Mouse (Mus musculus) erythroid progenitor cell, adult 5-6 weeks (primary cell): ENCODE results near the gene Glis3. TPM values are rescaled to one million over a fixed set of nuclear protein-coding genes. Genes with fewer than 3 reads are reported as not detected.

ENCODE experiments used
- ATAC-seq: replicated peaks from 2 replicates; pipeline ENCODE4 v1.8.0; 2016; ENCODE audit warnings: moderate number of reproducible peaks, mild to moderate bottlenecking, moderate TSS enrichment, inconsistent platforms; ENCODE audit not compliant: poor library complexity, low FRiP score, severe bottlenecking
- total RNA-seq, 2 experiments: library from RNA; stranded (forward) in 1 of 2; stranded (reverse) in 1 of 2; fragments of 150-400 nt in 1 of 2; fragments of 186-747, 209-891 nt in 1 of 2; gene quantifications; 2 replicates each; pipeline versions ENCODE4 v1.2.3 to v1.2.4; 2015 to 2017; ENCODE audit warnings: low replicate concordance in 2 of 2

The Glis3 gene
- 2.2 and 6.3 TPM in 2 replicates for total RNA-seq (2015; ENCODE audit: low replicate concordance)
- 1.0 TPM in 1 of 2 replicates, not detected in the other for total RNA-seq (2017; ENCODE audit: low replicate concordance)

- ATAC-seq = no peak
Measured at GRCm38 (mm10) chr19:28679776-28680391, at the start of gene Glis3. Gene Glis3, minus strand, starts transcription at chr19:28680077.

- no peak for ATAC-seq
Measured at GRCm38 (mm10) chr19:28726161-28726880, 46.4 kb upstream of the Glis3 start.

- no peak for ATAC-seq
Measured at GRCm38 (mm10) chr19:28724641-28725040, 44.8 kb upstream of the Glis3 start.

GRCm38 (mm10) chr19:28722626-28723025 lies 42.7 kb upstream of the Glis3 start:
- no peak for ATAC-seq

GRCm38 (mm10) chr19:28721834-28722233 lies 42.0 kb upstream of the Glis3 start:
- no peak for ATAC-seq

GRCm38 (mm10) chr19:28720016-28720415 lies 40.1 kb upstream of the Glis3 start:
- no peak for ATAC-seq

- ATAC-seq = no peak
Measured at GRCm38 (mm10) chr19:28714674-28715073, 34.8 kb upstream of the Glis3 start.

GRCm38 (mm10) chr19:28697718-28698117 lies 17.8 kb upstream of the Glis3 start:
- no peak for ATAC-seq

GRCm38 (mm10) chr19:28686398-28686797 lies 6.5 kb upstream of the Glis3 start:
- ATAC-seq = no peak

GRCm38 (mm10) chr19:28685484-28685883 lies 5.6 kb upstream of the Glis3 start:
- no peak for ATAC-seq

GRCm38 (mm10) chr19:28684347-28684746 lies 4.5 kb upstream of the Glis3 start:
- no peak for ATAC-seq

- no peak for ATAC-seq
Measured at GRCm38 (mm10) chr19:28683346-28683745, 3.5 kb upstream of the Glis3 start.

- ATAC-seq = no peak
Measured at GRCm38 (mm10) chr19:28679291-28679775, 544 bp downstream of the Glis3 start.

- no peak for ATAC-seq
Measured at GRCm38 (mm10) chr19:28678646-28679270, 1.1 kb downstream of the Glis3 start.

- ATAC-seq = no peak
Measured at GRCm38 (mm10) chr19:28677728-28678438, 2.0 kb downstream of the Glis3 start.

GRCm38 (mm10) chr19:28677045-28677727 lies 2.7 kb downstream of the Glis3 start:
- ATAC-seq = no peak

- no peak for ATAC-seq
Measured at GRCm38 (mm10) chr19:28663781-28664180, 16.1 kb downstream of the Glis3 start.

GRCm38 (mm10) chr19:28663148-28663547 lies 16.7 kb downstream of the Glis3 start:
- ATAC-seq = no peak

- no peak for ATAC-seq
Measured at GRCm38 (mm10) chr19:28662474-28662873, 17.4 kb downstream of the Glis3 start.

- no peak for ATAC-seq
Measured at GRCm38 (mm10) chr19:28660912-28661311, 19.0 kb downstream of the Glis3 start.
